Mouse (Mus musculus): ENCODE data around the gene Elk3. TPM values are rescaled to one million over a fixed set of nuclear protein-coding genes. Genes with fewer than 3 reads are reported as not detected.

Gene Elk3
- polyA plus RNA-seq, 1 experiment from 2014 or later: 49.1 TPM

DNA sequence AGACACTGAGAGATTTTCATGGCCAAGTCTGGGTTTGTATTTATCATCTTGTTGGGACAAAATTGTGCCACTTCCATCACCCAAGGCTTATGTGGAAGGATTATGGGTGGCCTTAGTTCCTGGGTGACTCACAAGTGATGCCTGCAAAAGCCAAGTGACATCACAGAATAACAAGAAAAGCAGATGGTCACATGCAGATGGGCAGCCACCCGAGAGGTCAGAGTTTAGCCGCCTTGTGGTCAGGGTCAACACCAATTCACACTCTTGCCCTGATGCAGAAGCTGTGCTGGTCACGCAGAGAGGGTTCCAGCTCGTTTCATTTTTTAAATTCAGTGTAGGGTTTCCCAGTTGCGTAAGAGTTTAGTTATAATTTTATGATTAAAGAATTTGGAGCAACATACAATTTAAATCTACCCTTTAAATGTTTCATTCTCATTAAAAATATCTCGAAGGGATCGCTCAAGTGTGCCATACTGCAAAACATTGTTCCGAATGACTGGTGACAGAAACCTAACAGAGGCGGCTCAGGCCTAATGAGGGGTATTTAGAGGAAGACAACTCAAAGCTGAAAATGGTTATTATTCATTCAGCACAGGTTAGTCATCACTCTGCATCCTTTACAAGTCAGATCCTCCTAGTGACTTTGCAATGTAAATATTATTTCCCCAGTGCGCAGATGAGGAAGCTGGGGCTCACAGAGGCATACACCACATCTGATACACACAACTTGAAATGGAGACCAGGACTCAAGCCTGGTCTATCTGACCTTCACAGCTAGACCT is 42.8 kb upstream of the Elk3 start:
- no peaks in the 10 kb centered on the region for H3K27me3 ChIP-seq (ENCODE audit: control insufficient read depth, insufficient read depth, low read length)
- WGBS: 69% methylated on average over 10 of the region's 10 CpGs
- no peak overlapping the region for H3K4me2 ChIP-seq (replicated peaks; ENCODE audit: low read depth, low read length)
- no peaks in the 10 kb centered on the region for H3K4me1 ChIP-seq (ENCODE audit: control insufficient read depth, insufficient read depth, low read length)
- no peak overlapping the region for H3K9ac ChIP-seq (ENCODE audit: low read depth, low read length)
- no peak overlapping the region for H3K27ac ChIP-seq (ENCODE audit: low read depth, low read length)
- no peaks in the 10 kb centered on the region for H3K36me3 ChIP-seq (ENCODE audit: control insufficient read depth, insufficient read depth, low read length)
- H3K9me3 ChIP-seq (ENCODE audit: control insufficient read depth, low read length): no peaks in the 10 kb centered on the region
- no peak for ATAC-seq (ENCODE audit: low FRiP score, low TSS enrichment)
- no peak overlapping the region for H3K4me3 ChIP-seq (ENCODE audit: low read length)

DNA sequence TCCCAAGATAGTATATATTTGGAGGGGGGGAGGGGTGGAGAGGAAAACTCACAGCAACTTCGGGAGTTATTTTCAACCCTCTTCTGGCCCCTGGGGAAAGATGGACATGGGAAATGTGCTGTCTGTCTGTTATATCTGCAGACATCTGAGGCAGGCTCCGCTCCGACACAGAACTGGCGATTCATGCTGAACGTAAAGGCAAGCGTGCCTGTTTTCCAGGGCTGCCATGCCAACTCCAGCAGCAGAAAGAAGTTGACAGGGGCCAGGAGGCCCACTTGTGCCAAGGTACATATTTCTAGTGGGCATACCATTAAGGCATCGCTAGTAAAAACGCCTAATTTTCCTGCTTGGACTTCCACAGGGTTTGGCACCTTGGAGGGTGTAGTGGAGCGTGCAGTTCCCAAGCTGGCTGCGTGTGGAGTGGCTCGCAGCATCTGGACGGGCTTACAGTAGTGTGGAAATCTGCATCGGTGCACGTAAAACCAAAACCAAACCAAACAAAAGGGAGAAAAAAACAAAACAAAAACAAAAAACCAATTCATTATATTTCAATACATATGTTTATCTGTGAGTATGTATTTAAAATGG is 37.1 kb upstream of the Elk3 start:
- Histone ChIP-seq H3K36me3 (ENCODE audit: control insufficient read depth, insufficient read depth, low read length) (no peaks in the 10 kb centered on the region), H3K4me2 (replicated peaks; ENCODE audit: low read depth, low read length) (peak overlapping the region; percentile 11; the same call in 1 of the 2 replicates), H3K27ac (ENCODE audit: low read depth, low read length) (no peak overlapping the region), H3K9ac (ENCODE audit: low read depth, low read length) (no peak overlapping the region), H3K27me3 (ENCODE audit: control insufficient read depth, insufficient read depth, low read length) (no peaks in the 10 kb centered on the region), H3K9me3 (ENCODE audit: control insufficient read depth, low read length) (no peaks in the 10 kb centered on the region), H3K4me3 (ENCODE audit: low read length) (no peak overlapping the region), H3K4me1 (ENCODE audit: control insufficient read depth, insufficient read depth, low read length) (peaks cover 5% of the 10 kb centered on the region; the same call in 1 of the 2 replicates)
- WGBS: 49% methylated on average over 14 of the region's 14 CpGs
- ATAC-seq (ENCODE audit: low FRiP score, low TSS enrichment): 0 out of 2 replicates have a peak, but pooled peaks have one; percentile 62

DNA sequence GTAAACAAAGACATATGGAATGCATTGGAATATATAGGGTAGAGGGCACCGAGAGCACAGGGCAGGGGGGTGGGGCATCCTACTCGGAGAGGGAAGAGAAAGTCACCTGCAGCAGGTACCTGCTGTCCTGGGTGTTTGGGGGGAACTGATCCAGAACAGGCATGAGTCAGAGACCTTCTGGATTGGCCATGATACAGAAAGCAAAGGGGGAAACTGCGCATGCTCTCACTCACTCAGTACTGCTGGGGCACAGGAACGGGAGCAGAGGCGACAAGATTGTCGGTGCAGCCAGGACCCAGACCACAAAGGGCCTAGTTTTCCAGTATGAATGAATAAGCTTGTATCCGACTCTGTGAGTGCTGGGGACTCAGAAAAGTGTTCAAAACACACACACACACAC is 36.5 kb upstream of the Elk3 start:
- Histone ChIP-seq H3K9me3 (ENCODE audit: control insufficient read depth, low read length) (no peaks in the 10 kb centered on the region), H3K36me3 (ENCODE audit: control insufficient read depth, insufficient read depth, low read length) (no peaks in the 10 kb centered on the region), H3K27me3 (ENCODE audit: control insufficient read depth, insufficient read depth, low read length) (no peaks in the 10 kb centered on the region), H3K4me3 (ENCODE audit: low read length) (no peak overlapping the region), H3K4me2 (replicated peaks; ENCODE audit: low read depth, low read length) (no peak overlapping the region), H3K4me1 (ENCODE audit: control insufficient read depth, insufficient read depth, low read length) (peaks cover 5% of the 10 kb centered on the region; the same call in 1 of the 2 replicates), H3K27ac (ENCODE audit: low read depth, low read length) (0 out of 2 replicates have a peak overlapping the region, but pooled peaks have one; percentile 4), H3K9ac (ENCODE audit: low read depth, low read length) (no peak overlapping the region)
- 66% methylated on average over 7 of the region's 7 CpGs for WGBS
- no peak for ATAC-seq (ENCODE audit: low FRiP score, low TSS enrichment)

DNA sequence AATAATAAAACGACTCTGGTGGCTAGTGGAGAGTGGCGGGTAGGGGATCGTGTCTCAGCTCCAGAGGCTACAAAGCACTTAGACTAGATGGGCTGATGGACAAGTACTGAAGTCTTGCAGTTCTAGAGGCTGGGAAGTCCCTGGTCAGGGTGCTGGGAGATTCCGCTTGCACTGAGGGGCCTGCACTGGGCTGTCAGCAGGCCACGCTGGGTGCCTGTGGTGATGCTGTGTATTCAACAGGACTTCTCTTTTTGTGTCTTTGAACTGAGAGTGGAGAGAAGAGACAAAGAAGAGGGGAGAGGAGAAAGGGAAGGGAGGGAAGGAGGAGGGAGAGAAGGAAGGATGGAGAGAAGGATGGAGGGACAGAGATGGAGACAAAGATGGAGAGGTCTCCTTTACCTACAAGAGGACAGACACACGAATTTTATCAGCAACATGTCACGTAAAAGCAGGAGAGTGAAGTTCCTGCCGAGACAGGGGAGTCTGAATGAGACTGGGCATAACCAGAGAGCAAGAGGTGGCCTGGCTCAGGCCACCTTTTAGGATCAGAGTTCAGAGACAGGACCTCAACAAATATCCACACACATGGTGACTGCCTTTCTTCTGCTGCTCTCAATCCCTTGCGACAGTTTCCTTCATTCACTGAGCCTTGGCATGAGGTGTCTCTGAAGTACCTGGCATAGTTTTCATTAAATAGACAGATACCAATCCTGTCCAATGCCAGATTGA is 35.4 kb upstream of the Elk3 start:
- Histone ChIP-seq H3K27me3 (ENCODE audit: control insufficient read depth, insufficient read depth, low read length) (no peaks in the 10 kb centered on the region), H3K4me3 (ENCODE audit: low read length) (no peak overlapping the region), H3K27ac (ENCODE audit: low read depth, low read length) (no peak overlapping the region), H3K4me2 (replicated peaks; ENCODE audit: low read depth, low read length) (no peak overlapping the region), H3K4me1 (ENCODE audit: control insufficient read depth, insufficient read depth, low read length) (peaks cover 5% of the 10 kb centered on the region; the same call in 1 of the 2 replicates), H3K36me3 (ENCODE audit: control insufficient read depth, insufficient read depth, low read length) (no peaks in the 10 kb centered on the region), H3K9me3 (ENCODE audit: control insufficient read depth, low read length) (no peaks in the 10 kb centered on the region), H3K9ac (ENCODE audit: low read depth, low read length) (no peak overlapping the region)
- ATAC-seq (ENCODE audit: low FRiP score, low TSS enrichment): no peak
- whole genome bisulfite sequencing: 88% methylated on average over 9 of the region's 9 CpGs

DNA sequence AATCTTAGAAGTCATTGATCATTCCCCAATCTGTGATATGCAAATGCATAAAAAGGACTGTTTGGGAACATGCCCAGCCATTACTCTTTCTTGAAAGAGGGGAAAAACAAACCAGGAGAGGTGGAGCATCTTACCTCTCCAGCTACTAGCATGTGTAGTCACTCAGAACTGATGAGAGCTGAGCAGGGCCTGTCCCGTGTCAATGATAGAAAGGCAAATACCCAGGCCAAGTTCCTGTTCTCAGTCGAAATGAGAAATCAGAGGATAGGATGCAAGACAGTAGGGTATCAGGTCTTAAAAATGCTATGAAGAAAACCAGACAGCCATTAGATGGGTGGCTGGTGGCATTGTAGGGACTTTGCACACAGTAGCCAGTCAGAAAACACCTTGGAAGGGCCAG is 34.6 kb upstream of the Elk3 start:
- 72% methylated on average over 2 of the region's 2 CpGs for WGBS
- no peak overlapping the region for H3K4me3 ChIP-seq (ENCODE audit: low read length)
- H3K36me3 ChIP-seq (ENCODE audit: control insufficient read depth, insufficient read depth, low read length): no peaks in the 10 kb centered on the region
- H3K9ac ChIP-seq (ENCODE audit: low read depth, low read length): no peak overlapping the region
- no peak for ATAC-seq (ENCODE audit: low FRiP score, low TSS enrichment)
- H3K27ac ChIP-seq (ENCODE audit: low read depth, low read length): no peak overlapping the region
- no peaks in the 10 kb centered on the region for H3K27me3 ChIP-seq (ENCODE audit: control insufficient read depth, insufficient read depth, low read length)
- peaks cover 5% of the 10 kb centered on the region; the same call in 1 of the 2 replicates for H3K4me1 ChIP-seq (ENCODE audit: control insufficient read depth, insufficient read depth, low read length)
- H3K9me3 ChIP-seq (ENCODE audit: control insufficient read depth, low read length): no peaks in the 10 kb centered on the region
- H3K4me2 ChIP-seq (replicated peaks; ENCODE audit: low read depth, low read length): no peak overlapping the region

DNA sequence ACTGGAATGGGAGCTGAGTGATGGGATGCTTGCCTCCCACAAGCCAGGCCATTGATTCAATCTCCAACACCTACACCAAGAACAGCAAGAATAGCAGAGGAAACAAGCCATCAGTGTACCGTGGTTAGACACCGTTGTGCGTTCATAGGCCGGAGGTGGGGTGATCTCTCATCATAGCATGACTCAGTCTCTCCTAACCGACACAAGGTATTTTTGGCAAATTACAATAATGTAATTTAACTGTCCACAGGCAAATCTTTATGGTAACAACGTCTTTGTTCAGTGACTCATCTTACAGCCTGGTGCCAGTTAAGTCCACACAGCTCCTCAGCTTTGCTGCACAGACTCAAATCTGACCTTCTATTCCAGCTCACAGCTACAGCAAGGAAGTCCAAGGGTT is 32.5 kb upstream of the Elk3 start:
- H3K4me3 ChIP-seq (ENCODE audit: low read length): no peak overlapping the region
- no peak overlapping the region for H3K9ac ChIP-seq (ENCODE audit: low read depth, low read length)
- no peak overlapping the region for H3K27ac ChIP-seq (ENCODE audit: low read depth, low read length)
- no peaks in the 10 kb centered on the region for H3K9me3 ChIP-seq (ENCODE audit: control insufficient read depth, low read length)
- H3K36me3 ChIP-seq (ENCODE audit: control insufficient read depth, insufficient read depth, low read length): no peaks in the 10 kb centered on the region
- peaks cover 5% of the 10 kb centered on the region; the same call in 1 of the 2 replicates for H3K4me1 ChIP-seq (ENCODE audit: control insufficient read depth, insufficient read depth, low read length)
- H3K4me2 ChIP-seq (replicated peaks; ENCODE audit: low read depth, low read length): no peak overlapping the region
- no peaks in the 10 kb centered on the region for H3K27me3 ChIP-seq (ENCODE audit: control insufficient read depth, insufficient read depth, low read length)
- WGBS: 93% methylated on average over 6 of the region's 6 CpGs
- ATAC-seq (ENCODE audit: low FRiP score, low TSS enrichment): no peak

DNA sequence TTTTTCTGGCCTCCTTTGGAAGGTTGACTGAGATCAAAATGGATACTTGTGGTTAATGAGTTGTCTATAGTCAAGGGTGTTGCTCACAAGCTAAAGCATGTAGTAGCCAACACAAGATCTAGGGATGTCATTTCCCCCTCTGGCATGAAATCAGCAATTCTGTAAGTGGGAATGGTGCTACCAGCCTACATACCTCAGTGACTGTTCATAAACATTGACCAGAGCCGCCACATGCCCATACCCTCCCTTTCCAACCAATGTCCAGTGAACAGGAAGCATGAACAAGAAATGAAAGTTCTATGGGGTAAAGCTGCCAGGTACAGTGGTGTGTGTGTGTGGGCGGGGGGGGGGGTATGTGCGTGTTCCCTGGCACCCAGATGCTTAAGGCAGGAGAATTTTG is 32.1 kb upstream of the Elk3 start:
- H3K4me3 ChIP-seq (ENCODE audit: low read length): no peak overlapping the region
- H3K4me1 ChIP-seq (ENCODE audit: control insufficient read depth, insufficient read depth, low read length): peaks cover 4% of the 10 kb centered on the region; the same call in 1 of the 2 replicates
- WGBS: 93% methylated on average over 3 of the region's 3 CpGs
- no peak overlapping the region for H3K9ac ChIP-seq (ENCODE audit: low read depth, low read length)
- no peak overlapping the region for H3K27ac ChIP-seq (ENCODE audit: low read depth, low read length)
- no peaks in the 10 kb centered on the region for H3K27me3 ChIP-seq (ENCODE audit: control insufficient read depth, insufficient read depth, low read length)
- no peaks in the 10 kb centered on the region for H3K9me3 ChIP-seq (ENCODE audit: control insufficient read depth, low read length)
- no peak for ATAC-seq (ENCODE audit: low FRiP score, low TSS enrichment)
- no peak overlapping the region for H3K4me2 ChIP-seq (replicated peaks; ENCODE audit: low read depth, low read length)
- H3K36me3 ChIP-seq (ENCODE audit: control insufficient read depth, insufficient read depth, low read length): no peaks in the 10 kb centered on the region

DNA sequence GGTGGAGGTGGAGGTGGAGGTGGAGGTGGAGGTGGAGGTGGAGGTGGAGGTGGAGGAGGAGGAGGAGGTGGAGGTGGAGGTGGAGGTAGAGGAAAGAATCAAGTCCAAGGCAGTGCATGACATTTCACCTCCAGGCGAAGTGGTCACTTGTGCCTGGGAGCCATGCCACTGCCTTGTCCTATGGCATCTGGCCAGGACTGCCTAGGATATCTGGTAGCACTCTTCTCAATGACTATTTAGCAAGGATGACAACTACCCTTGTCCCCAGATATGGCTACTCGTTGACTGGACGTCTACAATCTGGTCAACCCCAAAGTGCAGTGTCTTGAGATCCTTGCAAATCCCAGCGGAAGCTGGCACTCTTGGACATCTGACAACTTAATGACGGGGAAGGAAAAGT is 27.6 kb upstream of the Elk3 start:
- Histone ChIP-seq H3K4me1 (ENCODE audit: control insufficient read depth, insufficient read depth, low read length) (no peaks in the 10 kb centered on the region), H3K27ac (ENCODE audit: low read depth, low read length) (no peak overlapping the region), H3K9ac (ENCODE audit: low read depth, low read length) (no peak overlapping the region), H3K9me3 (ENCODE audit: control insufficient read depth, low read length) (no peaks in the 10 kb centered on the region), H3K4me2 (replicated peaks; ENCODE audit: low read depth, low read length) (no peak overlapping the region), H3K36me3 (ENCODE audit: control insufficient read depth, insufficient read depth, low read length) (no peaks in the 10 kb centered on the region), H3K27me3 (ENCODE audit: control insufficient read depth, insufficient read depth, low read length) (no peaks in the 10 kb centered on the region), H3K4me3 (ENCODE audit: low read length) (no peak overlapping the region)
- no peak for ATAC-seq (ENCODE audit: low FRiP score, low TSS enrichment)
- WGBS: 94% methylated on average over 5 of the region's 5 CpGs

Data from kidney, embryonic 14.5 days (tissue).